Mouse (Mus musculus): Measurements from ENCODE around the gene Itgb4.

DNA sequence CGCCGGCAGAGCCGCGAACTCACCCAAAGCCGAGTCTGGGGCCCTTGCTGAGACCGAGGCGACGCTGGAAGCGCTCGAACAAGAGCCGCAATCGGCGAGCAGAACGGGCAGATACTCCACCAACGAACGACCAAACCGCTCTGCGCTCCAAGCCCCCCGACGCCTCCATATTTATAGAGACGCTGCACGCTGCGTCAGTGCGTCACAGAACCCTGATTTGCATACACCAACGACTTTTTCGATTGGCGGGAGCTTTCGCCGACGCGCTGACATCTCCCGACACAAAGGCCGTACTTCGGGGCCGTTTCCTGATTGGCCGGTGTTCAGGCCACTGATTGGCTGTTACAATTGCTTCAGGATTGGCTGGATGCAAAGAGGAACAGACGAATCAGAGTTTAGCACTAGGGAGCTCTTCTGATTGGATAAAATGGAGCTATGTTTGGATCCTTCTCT is 49.9 kb downstream of the Itgb4 start:
- TF ChIP-seq CTCF (IDR thresholded peaks at IDR 0.05), result no peak
- TF ChIP-seq EP300 (IDR thresholded peaks at IDR 0.05; ENCODE audit: insufficient read depth, low read depth, low read length), result peak; percentile 86; the same call in 1 of the 2 replicates
